Mouse (Mus musculus) stomach, postnatal 0 days (tissue): Measurements from ENCODE around the gene Stard10. TPM values are rescaled to one million over a fixed set of nuclear protein-coding genes. Genes with fewer than 3 reads are reported as not detected.

Source experiments
- ATAC-seq: fragments of 200-750 bp; cut with Nextera tagmentation; 2 replicates; pipeline ENCODE4 v1.8.0; 2017; ENCODE audit not compliant: low FRiP score, low TSS enrichment
- DNase-seq: peaks from one replicate; pipeline ENCODE4 v3.0.0-alpha.2; 2016; ENCODE audit warnings: low spot score
- H3K27ac ChIP-seq: fragments of 300-500 bp; sonication (generic); replicated peaks from 2 replicates; pipeline ENCODE4 v1.5.1; 2014; ENCODE audit warnings: mild to moderate bottlenecking, control low read depth
- H3K27me3 ChIP-seq: fragments of 300-500 bp; sonication (generic); 2 replicates; pipeline ENCODE4 v1.6.1; 2014; ENCODE audit warnings: low read length; ENCODE audit not compliant: control insufficient read depth, insufficient read depth
- H3K36me3 ChIP-seq: fragments of 300-500 bp; sonication (generic); 2 replicates; pipeline ENCODE4 v1.6.1; 2014; ENCODE audit warnings: low read length, mixed read lengths; ENCODE audit not compliant: control insufficient read depth, insufficient read depth
- H3K4me1 ChIP-seq: fragments of 300-500 bp; sonication (generic); replicated peaks from 2 replicates; pipeline ENCODE4 v1.6.1; 2014; ENCODE audit warnings: antibody characterized with exemption; ENCODE audit not compliant: control insufficient read depth, insufficient read depth
- H3K4me2 ChIP-seq: fragments of 300-500 bp; sonication (generic); replicated peaks from 2 replicates; pipeline ENCODE4 v1.6.1; 2014; ENCODE audit warnings: low read depth, mild to moderate bottlenecking, control low read depth, moderate library complexity
- H3K4me3 ChIP-seq: fragments of 300-500 bp; sonication (generic); 2 replicates; pipeline ENCODE4 v1.5.1; 2014; ENCODE audit warnings: low read depth, low read length, control low read depth
- H3K9ac ChIP-seq: fragments of 300-500 bp; sonication (generic); 2 replicates; pipeline ENCODE4 v1.6.1; 2014; ENCODE audit warnings: mild to moderate bottlenecking, low read length, control low read depth, mixed read lengths
- H3K9me3 ChIP-seq: fragments of 300-500 bp; sonication (generic); 2 replicates; pipeline ENCODE4 v1.6.1; 2016; ENCODE audit warnings: low read length; ENCODE audit not compliant: control insufficient read depth
- CTCF ChIP-seq: IDR thresholded peaks from 2 replicates; pipeline ENCODE4 v1.5.1; 2016; ENCODE audit warnings: antibody characterized with exemption, low read depth, mild to moderate bottlenecking, moderate library complexity
- EP300 ChIP-seq: optimal IDR thresholded peaks from 2 replicates; pipeline ENCODE3; 2016; ENCODE audit warnings: antibody characterized with exemption
- WGBS: fragments of 180-500 bp; shearing (Covaris S2); extraction: QIAGEN DNeasy Blood & Tissue Kit; methylation state at CpG from one replicate; pipeline ENCODE4 v1.1.7; 2014; 5-methylcytosine and 5-hydroxymethylcytosine counted together
- polyA plus RNA-seq: library from polyadenylated mRNA; unstranded; fragments of >200 nt; fragmentation: Nextera tagmentation; extraction: Ambion mirVana; gene quantifications from 2 replicates; pipeline ENCODE4 v1.2.1, GENCODE M21; 2015

Gene Stard10
- polyA plus RNA-seq, 1 experiment from 2014 or later = 132 TPM

- Histone ChIP-seq H3K27ac (peak overlapping the region; percentile 74; the same call in 1 of the 2 replicates), H3K9me3 (no peaks in the 10 kb centered on the region), H3K4me1 (no peaks in the 10 kb centered on the region; the same call in 1 of the 2 replicates), H3K9ac (peak overlapping the region; percentile 68), H3K36me3 (no peaks in the 10 kb centered on the region), H3K27me3 (no peaks in the 10 kb centered on the region), H3K4me2 (peak overlapping the region; percentile 69), H3K4me3 (peak overlapping the region; percentile 72)
- WGBS = 43% methylated on average over 7 of the region's 7 CpGs
- no peak for ATAC-seq
- TF ChIP-seq EP300 = no peak
- TF ChIP-seq CTCF = no peak
- DNase-seq = no peak
Measured at GRCm38 (mm10) chr7:101302691-101303090, 14.2 kb upstream of the Stard10 start.

- 34% methylated on average over 2 of the region's 2 CpGs for WGBS
- DNase-seq (no peak), ATAC-seq (no peak)
- Histone ChIP-seq H3K4me1 (no peaks in the 10 kb centered on the region; the same call in 1 of the 2 replicates), H3K36me3 (no peaks in the 10 kb centered on the region), H3K27me3 (no peaks in the 10 kb centered on the region), H3K27ac (no peak overlapping the region), H3K9ac (no peak overlapping the region), H3K4me2 (no peak overlapping the region), H3K9me3 (no peaks in the 10 kb centered on the region), H3K4me3 (no peak overlapping the region)
- no peak for TF ChIP-seq CTCF
- TF ChIP-seq EP300 = no peak
Measured at GRCm38 (mm10) chr7:101306841-101307240, 10.0 kb upstream of the Stard10 start.

DNA sequence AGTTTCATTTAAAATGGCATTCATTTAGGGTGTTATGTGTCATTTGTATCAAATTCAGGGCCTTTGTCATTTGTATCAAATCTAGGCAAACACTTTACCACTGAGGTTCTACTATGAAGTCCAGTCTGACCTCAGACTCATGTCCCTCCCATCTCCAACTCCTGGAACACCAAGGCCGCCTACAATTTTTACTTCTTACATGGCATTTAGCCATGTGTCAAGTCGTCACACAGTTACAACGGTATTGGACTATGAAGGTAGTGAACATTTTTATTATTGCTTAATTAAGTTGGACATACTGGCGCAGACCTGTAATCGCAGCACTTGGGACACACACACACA, 6.9 kb upstream of the Stard10 start:
- peak overlapping the region; percentile 57 for H3K4me3 ChIP-seq
- 30% methylated on average over 5 of the region's 5 CpGs for WGBS
- peak overlapping the region; percentile 60 for H3K4me2 ChIP-seq
- no peak for DNase-seq
- no peaks in the 10 kb centered on the region for H3K9me3 ChIP-seq
- H3K4me1 ChIP-seq = no peaks in the 10 kb centered on the region
- no peaks in the 10 kb centered on the region for H3K27me3 ChIP-seq
- peak overlapping the region; percentile 95 for H3K27ac ChIP-seq
- H3K36me3 ChIP-seq = no peaks in the 10 kb centered on the region
- ATAC-seq = no peak; the same call in 1 of the 2 replicates
- peak overlapping the region; percentile 75 for H3K9ac ChIP-seq
- TF ChIP-seq CTCF = no peak
- TF ChIP-seq EP300 = no peak

DNA sequence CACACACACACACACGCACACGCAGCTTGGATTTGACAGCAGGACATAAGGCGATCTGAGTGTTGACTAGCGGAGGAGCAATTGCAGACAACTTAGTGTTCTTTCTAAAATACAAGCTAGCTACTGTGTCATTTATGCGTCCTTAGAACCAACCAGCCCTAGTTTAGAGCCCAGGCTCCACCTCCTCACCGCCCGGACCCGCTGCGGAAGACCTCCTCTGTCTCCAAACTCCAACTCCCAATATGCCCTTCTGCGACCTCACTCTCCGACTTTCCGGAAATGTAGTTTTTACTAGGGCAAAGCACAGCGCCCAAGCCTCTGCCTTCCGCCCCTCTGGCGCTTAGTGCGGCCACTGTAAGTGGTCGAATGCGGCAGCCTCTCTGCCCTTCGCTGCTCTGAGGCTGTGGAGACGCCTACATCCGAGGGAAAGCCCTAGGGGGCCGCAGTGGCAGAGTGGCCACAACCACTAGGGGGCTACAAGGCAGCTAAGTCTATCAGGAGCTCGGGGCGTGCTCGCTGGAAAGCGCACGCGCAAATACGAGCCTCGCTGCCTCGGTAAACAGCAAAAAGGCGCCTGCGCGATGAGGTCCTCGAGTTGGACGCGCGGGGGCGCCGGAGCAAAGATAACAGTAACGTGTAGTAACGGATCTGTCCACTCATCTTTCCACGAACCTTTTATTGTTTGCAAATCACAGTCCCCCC, 6.4 kb upstream of the Stard10 start:
- Histone ChIP-seq H3K4me3 (peak overlapping the region; percentile 57), H3K9ac (peak overlapping the region; percentile 75), H3K27me3 (no peaks in the 10 kb centered on the region), H3K36me3 (no peaks in the 10 kb centered on the region), H3K9me3 (no peaks in the 10 kb centered on the region), H3K4me2 (peak overlapping the region; percentile 60), H3K4me1 (no peaks in the 10 kb centered on the region), H3K27ac (peak overlapping the region; percentile 95)
- under 1% methylated on average over 43 of the region's 43 CpGs for WGBS
- TF ChIP-seq CTCF = peak; percentile 96
- no peak for TF ChIP-seq EP300
- ATAC-seq = peak; percentile 95
- DNase-seq = peak; percentile 96

- 30% methylated on average over 2 of the region's 2 CpGs for WGBS
- no peak overlapping the region for H3K9ac ChIP-seq
- peak overlapping the region; percentile 37 for H3K4me2 ChIP-seq
- DNase-seq (no peak), ATAC-seq (no peak)
- no peaks in the 10 kb centered on the region for H3K36me3 ChIP-seq
- H3K4me1 ChIP-seq = no peaks in the 10 kb centered on the region
- no peak for TF ChIP-seq EP300
- no peak for TF ChIP-seq CTCF
- no peaks in the 10 kb centered on the region for H3K27me3 ChIP-seq
- H3K9me3 ChIP-seq = no peaks in the 10 kb centered on the region
- H3K27ac ChIP-seq = peak overlapping the region; percentile 95; the same call in 1 of the 2 replicates
- peak overlapping the region; percentile 57; the same call in 1 of the 2 replicates for H3K4me3 ChIP-seq
Measured at GRCm38 (mm10) chr7:101311061-101311460, 5.8 kb upstream of the Stard10 start.

- Histone ChIP-seq H3K27me3 (no peaks in the 10 kb centered on the region), H3K27ac (no peak overlapping the region), H3K4me2 (no peak overlapping the region), H3K9ac (no peak overlapping the region), H3K9me3 (no peaks in the 10 kb centered on the region), H3K36me3 (no peaks in the 10 kb centered on the region), H3K4me3 (no peak overlapping the region), H3K4me1 (no peaks in the 10 kb centered on the region)
- whole genome bisulfite sequencing = 51% methylated on average over 3 of the region's 3 CpGs
- DNase-seq (no peak), ATAC-seq (no peak)
- TF ChIP-seq EP300 (no peak), CTCF (no peak)
Measured at GRCm38 (mm10) chr7:101313033-101313432, 3.9 kb upstream of the Stard10 start.
